Mouse (Mus musculus): ENCODE measurements around the gene AC124108.1. TPM values are rescaled to one million over a fixed set of nuclear protein-coding genes. Genes with fewer than 3 reads are reported as not detected.
"Not testable (repeated sequence)": the region's sequence is repeated elsewhere in the genome, so short reads cannot be mapped to it uniquely, and the experiment has no call there.

Gene AC124108.1
- not detected in 2 replicates for total RNA-seq (2021)
- long read RNA-seq = 0 reads

DNA sequence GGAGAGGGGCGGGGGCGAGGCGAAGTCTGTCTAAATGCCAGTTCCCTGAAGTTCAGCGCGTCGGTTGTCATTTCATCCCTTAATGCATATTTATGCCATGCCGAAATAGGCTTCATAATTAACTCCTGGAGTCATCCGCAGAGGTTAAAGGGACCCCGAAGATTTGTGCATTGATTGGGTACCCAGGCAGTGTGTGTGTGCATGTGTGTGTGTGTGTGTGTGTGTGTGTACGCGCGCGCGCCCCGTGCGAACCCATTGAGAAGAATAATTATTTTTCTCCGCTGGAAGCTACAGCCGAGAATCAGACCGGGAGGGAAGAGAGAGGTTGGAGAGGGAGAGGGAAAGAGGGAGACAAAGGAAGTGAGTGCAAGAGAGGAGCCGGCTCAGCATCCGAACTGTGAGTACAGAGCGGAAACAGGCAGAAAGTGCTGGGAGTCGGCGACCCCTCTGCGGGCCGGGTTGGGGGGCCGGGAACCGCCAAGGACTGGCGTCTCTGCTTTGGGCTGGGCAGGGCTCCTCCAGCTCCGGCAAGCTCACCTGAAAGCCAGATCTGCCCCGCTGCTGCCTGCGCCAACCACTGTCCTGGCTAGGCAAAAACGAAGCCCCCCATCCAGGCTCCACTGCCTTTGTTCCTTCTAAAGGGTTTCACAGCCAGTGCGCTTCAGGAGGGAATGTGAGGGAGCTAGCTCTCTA, at the start of gene AC124108.1, which contains the start of gene Lemd1:
TSS of gene AC124108.1 (plus strand) at position 365 of the 693 bp plus-strand sequence.
TSS of gene Lemd1 (plus strand) at position 339 of the 693 bp plus-strand sequence.
- no peak for DNase-seq

DNA sequence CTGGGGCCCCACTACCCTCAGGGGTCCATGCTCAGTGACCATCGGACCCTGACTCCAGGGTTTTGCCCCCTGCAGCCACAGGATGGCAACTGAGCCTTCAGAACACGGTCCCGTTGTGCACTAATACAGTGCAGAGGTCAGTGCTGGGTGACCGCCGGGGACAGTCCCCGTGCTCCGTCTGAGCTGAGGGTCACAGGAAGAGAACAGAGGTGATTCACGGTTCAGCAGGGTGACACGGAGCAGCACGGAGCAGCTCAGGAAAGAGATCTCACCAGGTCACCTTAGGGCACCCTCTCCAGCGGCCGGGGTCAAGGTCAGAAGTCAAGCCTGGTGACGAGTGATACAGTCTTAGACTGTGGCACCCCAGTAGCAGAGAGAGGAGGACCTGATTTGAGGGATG, 49.5 kb upstream of the AC124108.1 start:
- DNase-seq = no peak

DNA sequence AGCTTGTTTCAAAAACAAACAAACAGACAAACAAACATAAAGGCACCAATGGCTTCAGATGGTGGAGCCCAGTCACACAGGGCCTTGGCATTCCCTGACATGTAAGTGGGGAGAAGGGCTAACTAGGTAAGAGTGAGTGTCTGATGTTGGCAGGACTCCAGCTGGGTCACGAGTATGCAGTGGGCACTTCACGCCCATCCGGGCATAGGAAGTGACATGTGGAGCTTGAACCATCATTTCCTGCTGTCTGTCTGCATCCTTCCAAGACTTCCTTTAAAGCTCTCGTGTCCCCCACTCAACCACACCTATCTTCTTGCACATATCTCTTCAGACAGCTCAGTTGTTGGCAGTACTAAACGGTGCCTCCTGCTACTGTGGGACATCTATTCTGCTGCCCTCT, 48.2 kb upstream of the AC124108.1 start:
- no peak for DNase-seq

DNA sequence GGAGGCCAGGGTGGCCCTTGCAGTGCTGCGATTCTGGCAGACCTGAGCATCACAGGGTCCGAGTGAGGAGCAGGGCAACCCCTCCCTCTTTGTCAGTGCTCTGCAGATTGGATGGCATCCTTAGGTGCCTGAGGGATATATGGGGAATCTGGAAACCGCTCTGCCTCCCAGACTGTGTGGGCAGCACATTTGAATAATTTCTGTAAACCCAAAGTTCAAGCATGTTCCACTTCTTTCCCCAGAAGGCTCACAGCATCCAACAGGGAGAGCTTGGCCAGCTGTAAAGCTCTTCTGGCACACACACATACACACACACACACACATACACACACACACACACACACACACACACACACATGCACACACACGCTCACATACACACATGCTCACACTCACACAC, 47.5 kb upstream of the AC124108.1 start:
- DNase-seq = no peak

DNA sequence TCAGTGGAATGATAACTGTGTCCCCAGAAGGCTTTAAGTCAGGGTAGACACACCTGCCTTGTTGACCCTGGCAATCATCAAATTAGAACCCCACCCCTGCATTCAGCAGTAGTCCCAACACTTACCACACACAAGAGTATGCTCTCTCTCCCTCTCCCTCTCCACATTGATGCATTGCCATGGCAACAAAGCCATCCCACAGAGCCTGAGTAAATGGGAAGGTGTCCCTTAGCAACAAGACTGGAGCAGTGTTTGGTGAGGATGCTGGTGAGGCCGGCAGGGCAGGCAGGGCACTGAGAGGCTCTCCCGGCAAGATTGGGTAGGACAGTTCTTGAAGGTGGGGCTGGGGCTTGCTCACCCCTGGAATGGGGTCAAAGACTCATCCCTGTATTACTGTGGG, 47.0 kb upstream of the AC124108.1 start:
- DNase-seq = no peak

DNA sequence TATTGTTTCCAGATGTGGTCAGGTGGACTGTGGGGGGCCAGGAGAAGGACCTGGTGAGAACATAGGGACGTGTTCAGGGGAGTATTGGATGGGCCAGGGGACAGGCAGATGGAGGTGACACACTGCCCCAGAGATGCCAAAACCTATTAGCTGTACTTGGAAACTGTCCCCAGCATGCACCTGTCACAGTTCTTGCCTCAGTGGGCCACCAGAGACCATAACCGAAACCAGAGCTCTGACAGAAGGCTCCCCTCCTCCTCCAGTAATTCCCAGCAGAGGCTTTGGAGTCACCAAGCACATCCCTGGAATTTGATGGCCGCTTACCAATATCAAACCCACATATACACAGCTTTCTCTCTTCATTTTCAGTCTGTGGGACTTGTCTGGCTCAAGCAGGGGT, 46.4 kb upstream of the AC124108.1 start:
- no peak for DNase-seq

DNA sequence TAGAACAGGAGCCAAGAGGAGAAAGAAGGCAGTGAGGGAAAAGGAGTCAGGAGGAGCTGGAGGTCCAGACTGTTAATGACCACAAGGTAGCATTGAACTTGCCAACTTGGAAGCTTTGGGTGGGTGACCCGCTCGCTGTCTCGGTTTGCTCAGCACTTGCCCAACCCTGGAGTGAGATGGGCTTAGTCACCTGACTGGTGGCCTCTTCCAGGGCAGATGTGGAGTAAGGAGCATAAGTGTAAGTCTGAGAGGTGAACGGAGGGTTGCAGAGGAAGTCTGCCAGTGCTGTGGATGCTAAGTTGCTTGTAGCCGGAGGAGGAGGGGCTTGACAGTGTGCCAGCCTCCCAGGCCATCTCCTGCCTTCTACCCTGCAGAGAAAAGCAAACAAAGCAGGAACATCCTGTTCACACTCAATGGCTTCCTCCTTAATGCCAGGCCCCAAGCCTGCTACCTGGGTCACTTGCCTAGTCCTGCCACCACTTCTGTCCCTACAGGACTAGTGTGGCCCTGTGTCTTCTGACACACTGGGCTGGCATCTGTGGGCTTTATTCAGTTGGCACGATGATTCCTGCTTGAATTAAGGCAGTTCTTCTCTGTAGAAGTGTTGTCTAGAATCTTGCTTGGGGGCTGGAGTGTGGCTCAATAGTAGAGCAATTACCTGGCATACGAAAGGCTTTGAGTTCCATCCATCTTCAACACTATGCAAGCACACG, 45.1 kb upstream of the AC124108.1 start:
- DNase-seq = peak; percentile 40

DNA sequence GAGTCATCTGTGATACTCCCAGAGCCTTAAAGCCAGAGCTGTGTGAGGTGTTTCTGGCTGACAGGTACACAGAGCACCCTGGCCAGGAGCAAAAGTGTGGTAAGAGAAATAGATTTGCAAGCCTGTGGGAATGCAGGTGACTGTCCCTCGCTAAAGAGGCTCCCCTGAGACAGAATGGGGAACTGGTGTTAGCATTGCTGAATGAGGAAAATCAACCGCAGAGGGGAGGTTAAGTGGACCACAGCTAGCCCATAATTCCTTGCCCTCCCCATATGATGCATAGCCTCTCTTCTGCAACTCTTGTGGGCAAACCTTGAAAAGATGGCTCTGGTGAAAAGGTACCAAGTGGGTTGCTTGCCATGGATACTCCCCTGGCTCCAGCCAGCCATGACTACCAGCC, 41.8 kb upstream of the AC124108.1 start:
- no peak for DNase-seq

DNA sequence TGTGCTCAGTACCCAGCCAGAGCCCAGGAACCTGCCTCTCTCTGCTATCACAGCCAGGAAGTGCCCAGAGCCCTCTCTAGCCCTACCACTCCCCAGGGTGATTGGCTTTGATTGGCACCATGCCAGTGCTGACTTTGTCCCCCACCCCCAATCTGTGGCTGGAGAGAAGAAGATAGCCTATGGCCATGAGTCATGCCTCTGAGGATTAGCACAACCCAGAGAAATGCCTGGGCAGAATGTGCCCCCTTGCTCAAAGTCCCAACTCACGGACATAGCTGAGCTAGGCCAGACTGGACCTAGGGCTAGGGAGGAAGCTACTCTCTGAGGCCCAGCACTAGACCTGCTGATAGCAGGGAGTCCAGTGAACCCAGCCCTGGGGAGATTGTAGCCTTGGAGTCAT, 41.1 kb upstream of the AC124108.1 start:
- no peak for DNase-seq

DNA sequence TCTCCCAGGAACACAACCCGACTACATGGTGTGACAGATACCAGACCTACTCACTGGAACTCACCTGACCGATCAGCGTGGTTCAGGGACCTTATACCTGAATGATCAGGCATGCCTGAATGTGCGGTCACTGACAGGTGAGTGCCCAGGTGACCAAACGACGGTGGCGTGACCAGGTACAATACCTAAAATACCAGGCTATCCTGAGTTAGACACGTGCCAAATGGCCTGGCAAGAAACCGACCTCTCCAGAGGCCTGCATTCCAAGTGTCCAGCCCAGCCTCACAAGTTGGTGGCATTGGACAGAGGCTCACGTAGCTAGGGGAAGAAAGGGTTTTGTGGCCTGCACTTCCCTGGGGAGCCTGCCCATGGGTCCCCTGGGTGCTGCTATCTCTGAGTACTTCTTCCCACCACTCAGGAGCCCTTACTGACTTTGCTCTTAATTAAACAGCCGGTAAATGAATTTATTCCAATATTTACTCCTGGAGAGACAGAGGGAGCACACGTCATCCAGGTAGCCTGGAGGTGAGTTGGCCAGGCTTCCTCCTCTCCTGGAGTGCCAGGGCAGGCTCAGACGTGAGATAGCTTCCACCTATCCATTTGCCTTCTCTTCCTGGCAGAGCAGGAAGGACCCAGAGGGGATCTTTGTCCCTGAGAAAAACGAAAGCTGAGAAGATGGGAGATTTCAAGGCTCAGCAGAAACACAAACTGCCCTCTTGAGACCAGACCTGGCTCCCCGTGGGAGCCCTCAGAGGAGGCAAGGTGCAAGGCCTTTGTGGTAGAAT, 40.2 kb upstream of the AC124108.1 start:
- DNase-seq = no peak

DNA sequence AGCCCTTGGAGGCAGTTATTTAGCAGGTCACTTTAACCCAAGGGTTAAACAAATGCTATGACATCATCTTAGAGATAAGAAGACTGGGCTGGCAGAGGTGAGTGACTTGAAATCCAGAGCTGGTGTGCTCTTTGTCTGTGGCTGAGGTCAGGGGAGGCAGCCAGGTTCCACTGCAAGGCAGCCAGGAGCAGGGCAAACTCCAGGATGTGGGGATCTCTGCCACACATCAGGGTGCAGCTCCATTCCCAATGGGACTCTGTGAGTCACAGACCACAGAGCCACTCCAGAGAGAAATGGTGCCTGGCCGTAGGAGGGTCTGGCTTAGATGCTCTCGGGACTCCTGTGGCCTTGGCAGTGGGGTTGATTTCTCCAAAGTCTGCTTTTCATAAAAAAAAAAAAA, 39.3 kb upstream of the AC124108.1 start:
- no peak for DNase-seq

DNA sequence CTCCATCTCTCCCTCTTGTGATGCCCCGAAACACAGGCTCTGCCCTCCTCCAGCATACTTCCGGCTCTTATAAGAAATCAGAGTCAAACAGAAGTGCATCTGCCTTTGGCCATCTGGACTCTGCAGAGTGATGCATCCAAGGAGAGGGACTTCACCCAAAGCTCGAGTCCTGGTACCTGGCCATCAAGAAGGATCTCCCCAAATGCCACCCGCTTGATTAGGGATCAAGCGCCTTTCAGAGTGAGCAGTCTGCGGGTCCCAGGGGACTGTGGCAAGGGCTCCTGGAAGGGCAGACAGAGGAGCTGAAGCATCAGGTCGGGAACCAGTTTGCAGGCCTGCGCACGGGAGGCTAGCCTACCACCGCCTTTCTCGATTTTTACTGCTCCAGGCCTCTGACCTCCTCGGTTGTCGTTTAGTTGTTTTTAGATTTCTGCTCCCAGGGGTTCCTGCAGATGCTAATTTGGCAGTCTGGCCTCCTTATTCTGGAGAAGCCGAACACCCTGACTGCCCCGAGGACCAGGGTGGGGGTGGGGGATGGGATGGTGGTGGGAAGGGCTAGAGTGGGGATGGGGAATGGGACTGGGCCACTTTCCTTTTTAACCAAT, 38.1 kb upstream of the AC124108.1 start:
- DNase-seq = no peak

DNA sequence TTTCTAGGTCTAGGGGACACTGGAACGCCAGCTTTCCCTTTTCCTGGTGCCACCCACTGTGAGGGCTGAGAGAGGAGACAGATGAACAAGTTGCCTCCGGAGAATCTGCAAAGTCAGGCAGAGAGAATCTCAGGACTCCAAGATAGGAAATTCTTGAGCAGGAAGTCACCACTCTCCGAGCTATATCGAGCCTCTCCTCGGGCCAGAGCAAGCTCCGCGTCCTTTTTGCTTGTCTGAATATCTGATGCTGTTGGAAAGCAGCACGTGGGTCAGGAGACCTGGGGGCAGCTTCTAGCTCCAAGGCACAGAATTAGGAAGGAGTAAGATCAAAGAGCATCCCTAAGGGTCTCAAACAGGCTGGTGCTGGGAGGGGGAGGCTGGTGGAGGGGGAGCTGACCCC, 37.6 kb upstream of the AC124108.1 start:
- DNase-seq = no peak

DNA sequence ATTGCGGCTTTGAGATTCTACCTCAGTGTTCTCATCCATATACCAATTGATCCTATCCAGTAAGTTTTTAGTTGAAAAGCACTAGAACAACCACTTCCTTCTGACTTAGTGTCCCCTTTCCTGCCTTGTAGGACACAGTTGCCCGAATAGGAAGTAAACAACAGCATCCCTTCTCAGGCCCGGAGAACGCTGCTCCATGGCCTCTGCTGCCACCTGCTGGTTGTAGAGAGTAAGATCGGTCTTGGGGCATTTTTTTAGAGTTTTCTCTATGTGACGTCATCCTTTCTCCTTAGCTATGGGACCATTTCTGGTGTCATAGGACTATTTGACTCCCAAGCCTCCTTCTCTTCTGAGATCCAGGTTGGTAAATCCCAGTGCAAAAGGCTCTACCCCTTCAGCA, 35.5 kb upstream of the AC124108.1 start:
- DNase-seq = peak; percentile 82

DNA sequence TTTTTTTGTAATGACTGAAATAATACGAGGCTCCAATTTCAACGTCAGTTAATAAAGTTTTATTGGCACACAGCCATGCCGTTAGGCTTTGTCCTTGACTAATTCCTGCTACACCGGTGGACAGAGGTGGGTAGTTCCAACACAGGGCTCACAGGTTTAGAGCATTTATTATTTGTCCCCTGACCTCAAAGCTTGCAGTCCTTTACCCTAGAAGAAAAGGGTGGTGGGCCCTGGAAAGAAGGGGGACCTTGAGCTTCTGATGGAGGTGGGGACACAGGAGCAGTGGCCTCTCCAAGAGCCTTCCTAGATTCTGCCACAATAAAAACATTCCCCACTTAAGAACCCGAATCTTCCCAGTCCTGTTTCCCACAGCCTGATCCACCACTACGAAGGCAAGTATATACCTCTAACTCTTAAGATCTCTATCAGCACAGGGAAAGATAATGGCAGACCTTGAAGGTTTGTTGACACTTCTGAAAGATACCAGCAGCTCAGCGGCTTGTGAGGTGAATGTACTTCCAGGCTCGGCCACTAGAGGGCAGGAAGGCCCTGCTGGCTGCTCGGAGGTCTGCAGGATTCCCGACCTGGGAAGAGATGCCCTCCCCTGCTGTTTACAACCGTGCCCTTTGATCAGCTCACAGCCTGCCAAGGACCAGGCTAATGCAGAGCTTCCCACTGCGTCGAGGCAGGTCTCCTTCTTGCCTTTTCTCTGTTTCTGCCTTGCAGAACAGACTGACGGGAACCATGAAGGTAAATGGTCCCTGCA, 34.1 kb upstream of the AC124108.1 start:
- peak; percentile 87 for DNase-seq

DNA sequence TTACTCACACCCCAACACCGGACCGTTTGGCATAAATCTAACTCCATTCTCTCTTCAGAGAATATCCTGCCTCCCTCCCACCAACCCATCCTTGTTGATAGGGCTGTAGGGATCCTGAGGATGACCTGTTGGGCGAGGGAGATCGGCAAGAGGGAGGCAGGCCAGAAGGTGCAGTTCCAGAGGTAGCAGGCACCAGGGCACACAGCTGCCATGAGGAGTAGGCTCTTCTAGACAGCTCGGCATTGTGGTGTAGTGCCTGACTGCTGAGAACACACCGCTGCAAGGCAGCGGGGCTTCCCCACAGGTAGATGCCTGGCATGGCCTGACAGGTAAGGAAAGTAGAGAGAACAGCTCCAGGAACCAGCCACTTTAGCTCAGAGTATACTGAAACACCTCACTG, 33.4 kb upstream of the AC124108.1 start:
- DNase-seq = no peak

DNA sequence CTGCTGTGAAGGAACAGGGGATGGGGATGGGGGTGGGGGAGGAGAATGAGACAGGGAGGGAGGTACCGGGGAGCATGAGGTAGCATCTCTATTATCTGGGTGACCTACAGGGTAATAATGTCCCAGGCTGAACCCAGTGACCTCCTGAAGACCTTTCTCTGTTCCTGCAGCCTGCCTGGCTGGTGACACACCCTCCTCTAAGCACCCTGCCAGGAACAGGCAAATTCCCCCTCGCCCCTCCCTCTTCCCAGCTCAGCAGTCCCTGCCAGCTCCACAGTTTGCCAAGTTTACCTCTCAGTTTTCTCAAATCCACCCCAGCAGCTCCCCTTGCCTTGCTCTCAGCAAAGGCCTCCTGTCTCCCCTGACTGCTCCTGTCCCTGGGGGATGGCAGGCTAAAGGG, 32.5 kb upstream of the AC124108.1 start:
- no peak for DNase-seq

DNA sequence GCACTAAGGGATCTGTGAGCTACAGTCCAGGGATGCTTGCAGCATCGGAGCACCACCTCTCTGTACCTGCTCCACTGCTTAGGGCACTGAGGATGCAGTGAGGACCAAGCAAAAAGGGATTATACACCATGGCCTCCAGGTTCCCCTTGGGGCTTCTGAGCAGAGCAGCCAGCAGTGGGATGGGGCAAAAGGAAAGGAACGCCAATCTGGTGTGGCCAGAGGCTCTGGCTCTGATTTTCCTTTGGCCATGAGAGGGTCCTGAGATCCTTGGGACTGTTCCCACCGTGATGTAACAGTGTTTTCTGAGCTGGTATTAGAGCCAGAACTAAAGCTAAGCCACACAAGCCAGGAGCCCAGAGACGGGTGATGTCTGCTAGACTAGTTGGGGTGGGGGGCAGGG, 31.6 kb upstream of the AC124108.1 start:
- DNase-seq = no peak

DNA sequence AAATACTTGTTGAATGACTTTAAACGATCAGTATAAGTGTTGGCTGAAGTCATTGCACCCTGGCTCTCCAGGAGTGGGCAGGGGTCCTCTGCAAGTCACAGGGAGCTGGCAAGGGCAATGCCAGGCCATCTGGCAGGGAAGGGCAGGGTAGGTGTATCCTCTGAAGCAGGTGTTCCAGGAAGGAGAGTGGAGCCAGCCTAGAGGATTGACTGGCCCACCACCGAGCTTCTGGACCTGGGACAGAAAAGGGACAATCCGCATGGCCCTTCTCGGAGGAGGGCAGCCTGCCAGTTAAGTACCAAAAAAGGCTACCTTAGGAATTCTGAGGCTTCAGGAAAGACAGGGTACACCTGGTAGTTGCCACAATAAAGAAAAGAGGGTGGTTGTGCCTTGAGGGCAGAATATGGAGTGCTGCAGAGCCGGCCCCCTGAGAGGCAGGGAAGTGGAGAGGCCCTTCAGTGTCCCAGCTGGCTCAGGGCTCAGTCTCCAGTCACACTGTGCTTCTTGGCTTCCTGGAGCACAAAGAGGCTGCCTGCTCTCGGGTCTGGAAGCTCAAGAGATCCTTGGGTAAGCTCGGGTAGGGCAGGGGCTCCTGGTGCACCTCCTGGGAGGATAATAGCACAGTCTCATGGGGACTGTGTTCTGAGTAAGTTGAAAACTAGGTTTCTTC, 29.9 kb upstream of the AC124108.1 start:
- DNase-seq = no peak

DNA sequence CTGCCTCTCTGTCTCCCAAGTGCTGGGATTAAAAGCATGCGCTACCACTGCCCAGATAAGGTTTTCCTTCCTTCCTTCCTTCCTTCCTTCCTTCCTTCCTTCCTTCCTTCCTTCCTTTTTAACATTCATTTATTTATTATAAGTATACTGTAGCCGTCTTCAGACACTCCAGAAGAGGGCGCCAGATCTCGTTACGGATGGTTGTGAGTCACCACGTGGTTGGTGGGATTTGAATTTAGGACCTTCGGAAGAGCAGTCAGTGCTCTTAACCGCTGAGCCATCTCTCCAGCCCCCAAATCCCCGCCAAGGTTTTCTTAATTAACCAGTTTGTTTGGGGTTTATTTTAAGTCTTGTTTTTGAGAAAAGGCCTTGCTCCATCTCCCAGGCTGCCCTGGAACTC, 28.6 kb upstream of the AC124108.1 start:
- not testable (repeated sequence) for DNase-seq

DNA sequence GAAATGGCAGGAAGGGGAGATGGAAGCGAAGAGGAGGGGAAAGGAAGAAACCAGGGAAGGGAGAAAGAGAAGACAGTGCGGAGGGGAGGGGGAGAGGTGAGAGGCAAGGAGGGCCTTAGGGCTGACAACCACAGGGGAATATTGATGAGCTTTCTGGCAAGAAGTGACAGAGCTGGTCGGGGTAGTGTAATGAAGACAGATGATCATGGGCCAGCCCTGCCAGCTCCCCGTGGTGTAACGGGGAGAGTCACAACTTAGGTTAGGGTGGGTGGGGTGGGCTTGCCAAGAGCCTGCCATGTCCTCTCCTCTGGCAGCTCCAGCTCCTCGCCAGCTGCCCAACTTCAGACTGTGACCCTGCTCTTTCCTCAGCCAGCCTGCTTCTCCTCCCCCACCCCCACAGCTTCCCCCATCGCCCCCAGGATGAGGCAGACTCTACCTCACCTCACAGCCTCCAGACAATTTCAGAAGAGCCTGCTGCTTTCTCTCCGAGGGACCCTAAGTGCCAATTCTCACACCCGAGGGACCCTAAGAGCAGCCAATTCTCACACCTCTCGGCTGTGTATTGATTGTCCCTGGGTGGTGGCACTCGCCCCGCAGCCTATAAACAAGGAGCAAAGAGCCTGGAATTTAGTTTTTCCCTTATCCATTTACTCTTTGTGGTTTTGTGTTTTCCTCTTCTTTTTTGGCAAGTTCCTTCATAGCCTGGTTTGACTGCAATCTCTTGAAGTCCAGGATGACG, 26.3 kb upstream of the AC124108.1 start:
- no peak for DNase-seq
